Mouse (Mus musculus): ENCODE measurements around the gene Itgb6. TPM values are rescaled to one million over a fixed set of nuclear protein-coding genes. Genes with fewer than 3 reads are reported as not detected.

Itgb6 gene
- total and polyA plus RNA-seq, 3 experiments, result not detected

- no peak for DNase-seq (ENCODE audit: extremely low read depth)
- H3K79me2 ChIP-seq (replicated peaks; ENCODE audit: control insufficient read depth, extremely low read depth, insufficient read depth, poor library complexity, severe bottlenecking), result no peaks in the 10 kb centered on the region
- H3K4me2 ChIP-seq (ENCODE audit: insufficient read depth, low read depth, poor library complexity, severe bottlenecking), result no peak overlapping the region
- no peak overlapping the region for H3K9ac ChIP-seq (ENCODE audit: insufficient read depth, low read depth)
- TF ChIP-seq CHD2 (IDR thresholded peaks at IDR 0.05; ENCODE audit: low read length), result no peak
- TF ChIP-seq ZMIZ1 (IDR thresholded peaks at IDR 0.05; ENCODE audit: low read depth, low read length), result no peak
- TF ChIP-seq E2F4 (IDR thresholded peaks at IDR 0.05; ENCODE audit: insufficient replicate concordance, low read depth, low read length), result no peak
- no peak for TF ChIP-seq RCOR1 (conservative IDR thresholded peaks at IDR 0.05; ENCODE audit: low read depth, low read length)
- TF ChIP-seq GABPA (IDR thresholded peaks at IDR 0.05; ENCODE audit: insufficient replicate concordance, low read depth, low read length), result no peak
- TF ChIP-seq ZKSCAN1 (IDR thresholded peaks at IDR 0.05; ENCODE audit: borderline replicate concordance, low read depth, low read length), result no peak
- TF ChIP-seq USF1 (IDR thresholded peaks at IDR 0.05; ENCODE audit: low read depth, low read length), result no peak
- TF ChIP-seq TCF12 (IDR thresholded peaks at IDR 0.05; ENCODE audit: low read depth, low read length), result no peak
- TF ChIP-seq ELF1 (IDR thresholded peaks at IDR 0.05; ENCODE audit: low read depth, low read length), result no peak
- no peak for TF ChIP-seq ETS1 (conservative IDR thresholded peaks at IDR 0.05; ENCODE audit: low read depth, low read length)
- no peak for TF ChIP-seq RAD21 (IDR thresholded peaks at IDR 0.05; ENCODE audit: low read depth, low read length)
- TF ChIP-seq SIN3A (IDR thresholded peaks at IDR 0.05; ENCODE audit: low read length), result no peak
- no peak for TF ChIP-seq HCFC1 (IDR thresholded peaks at IDR 0.05; ENCODE audit: low read depth, low read length)
- TF ChIP-seq MAX (IDR thresholded peaks at IDR 0.05; ENCODE audit: low read length), result no peak
- no peak for TF ChIP-seq IRF4 (IDR thresholded peaks at IDR 0.05; ENCODE audit: low read depth, low read length)
- TF ChIP-seq TBP (conservative IDR thresholded peaks at IDR 0.05; ENCODE audit: low read depth, low read length), result no peak
- no peak overlapping the region for H3K4me3 ChIP-seq (replicated peaks in 1 of 3; ENCODE audit: low read depth in 2 of 3, low read length in 2 of 3, poor library complexity in 1 of 3)
- in situ Hi-C loops (cut with MboI; ENCODE audit: low pct_ligation_motif_present, low pct_unique_long_range_greater_than_20kb, low sequenced_read_pairs) (no loop called here), dilution Hi-C loops (cut with MboI; ENCODE audit: extremely low pct_ligation_motif_present, extremely low pct_unique_long_range_greater_than_20kb, low sequenced_read_pairs) (no loop called here)
- H3K36me3 ChIP-seq (replicated peaks in 1 of 2; ENCODE audit: control insufficient read depth in 1 of 2, insufficient read depth in 1 of 2, low read length in 1 of 2), result no peaks in the 10 kb centered on the region
- H3K27ac ChIP-seq (ENCODE audit: insufficient read depth, low read depth), result no peak overlapping the region
- H3K27me3 ChIP-seq (replicated peaks), result no peaks in the 10 kb centered on the region
- H3K4me1 ChIP-seq (ENCODE audit: control insufficient read depth in 1 of 2, insufficient read depth in 2 of 2), result no peaks in the 10 kb centered on the region
- no peaks in the 10 kb centered on the region for H3K9me3 ChIP-seq (replicated peaks; ENCODE audit: low read length)
These were observed 82.7 kb downstream of the Itgb6 start for GRCm38 (mm10) chr2:60639617-60640341.

GRCm38 (mm10) chr2:60636910-60637761 is 85.3 kb downstream of the Itgb6 start:
- dilution Hi-C loops (cut with MboI; ENCODE audit: extremely low pct_ligation_motif_present, extremely low pct_unique_long_range_greater_than_20kb, low sequenced_read_pairs), result no loop called here

More at GRCm38 (mm10) chr2:60636910-60637761, 85.3 kb downstream of the Itgb6 start:
- in situ Hi-C loops (cut with MboI; ENCODE audit: low pct_ligation_motif_present, low pct_unique_long_range_greater_than_20kb, low sequenced_read_pairs), result no loop called here
- Histone ChIP-seq H3K27ac (ENCODE audit: insufficient read depth, low read depth) (no peak overlapping the region), H3K79me2 (replicated peaks; ENCODE audit: control insufficient read depth, extremely low read depth, insufficient read depth, poor library complexity, severe bottlenecking) (no peaks in the 10 kb centered on the region), H3K36me3 (replicated peaks in 1 of 2; ENCODE audit: control insufficient read depth in 1 of 2, insufficient read depth in 1 of 2, low read length in 1 of 2) (no peaks in the 10 kb centered on the region), H3K27me3 (replicated peaks) (no peaks in the 10 kb centered on the region), H3K9ac (ENCODE audit: insufficient read depth, low read depth) (no peak overlapping the region), H3K4me3 (replicated peaks in 1 of 3; ENCODE audit: low read depth in 2 of 3, low read length in 2 of 3, poor library complexity in 1 of 3) (no peak overlapping the region), H3K9me3 (replicated peaks; ENCODE audit: low read length) (no peaks in the 10 kb centered on the region), H3K4me1 (ENCODE audit: control insufficient read depth in 1 of 2, insufficient read depth in 2 of 2) (no peaks in the 10 kb centered on the region), H3K4me2 (ENCODE audit: insufficient read depth, low read depth, poor library complexity, severe bottlenecking) (no peak overlapping the region)
- TF ChIP-seq CHD2 (IDR thresholded peaks at IDR 0.05; ENCODE audit: low read length), result no peak
- TF ChIP-seq IRF4 (IDR thresholded peaks at IDR 0.05; ENCODE audit: low read depth, low read length), result no peak
- TF ChIP-seq USF1 (IDR thresholded peaks at IDR 0.05; ENCODE audit: low read depth, low read length), result no peak
- TF ChIP-seq RCOR1 (conservative IDR thresholded peaks at IDR 0.05; ENCODE audit: low read depth, low read length), result no peak
- TF ChIP-seq E2F4 (IDR thresholded peaks at IDR 0.05; ENCODE audit: insufficient replicate concordance, low read depth, low read length), result no peak
- no peak for TF ChIP-seq HCFC1 (IDR thresholded peaks at IDR 0.05; ENCODE audit: low read depth, low read length)
- no peak for TF ChIP-seq NRF1 (IDR thresholded peaks at IDR 0.05; ENCODE audit: low read depth, low read length)
- TF ChIP-seq ZMIZ1 (IDR thresholded peaks at IDR 0.05; ENCODE audit: low read depth, low read length), result no peak
- no peak for DNase-seq (ENCODE audit: extremely low read depth)

All from CH12.LX (cell line).